Mouse (Mus musculus): Measurements from ENCODE around the gene Kcnj14.
A peak's percentile ranks its signal among the peaks of the same experiment; 100 is the strongest.

The Kcnj14 gene

DNA sequence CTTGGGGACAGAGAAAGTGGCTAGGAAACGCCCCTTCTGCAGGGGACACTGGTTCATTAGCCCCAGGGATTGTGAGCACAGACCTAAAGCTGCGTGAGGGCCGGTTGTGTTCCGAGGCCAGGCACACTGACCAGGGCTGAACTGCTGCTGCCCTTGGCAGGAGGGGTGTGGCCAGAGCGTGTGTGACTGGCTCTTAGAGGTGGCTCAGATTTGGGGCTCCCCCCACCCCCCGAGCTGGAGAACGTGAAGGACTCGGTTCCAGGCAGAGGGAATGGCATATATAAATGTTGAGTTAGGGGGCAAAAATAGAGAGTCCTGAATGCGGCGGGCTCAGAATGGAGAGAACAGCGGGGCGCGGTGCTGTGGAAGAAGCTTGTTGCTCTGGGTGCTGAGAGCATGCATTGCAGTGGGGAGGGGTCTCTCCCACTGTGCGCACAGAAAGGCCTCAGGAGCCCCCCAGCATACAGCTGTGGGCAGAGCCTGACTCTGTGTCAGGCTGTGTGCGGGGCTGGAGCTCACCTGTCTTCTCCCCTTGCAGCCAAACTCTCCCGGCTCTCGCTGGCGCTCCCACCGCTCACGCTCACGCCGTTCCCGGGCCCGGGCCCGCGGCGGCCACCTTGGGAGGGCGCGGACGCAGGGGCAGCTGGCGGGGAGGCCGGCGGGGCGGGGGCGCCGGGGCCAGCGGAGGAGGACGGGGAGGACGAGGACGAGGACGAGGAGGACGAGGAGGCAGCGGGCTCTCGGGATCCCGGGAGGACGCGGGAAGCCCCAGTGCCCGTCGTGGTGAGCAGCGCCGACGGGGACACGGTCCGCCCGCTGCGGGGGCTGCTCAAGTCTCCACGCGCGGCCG lies 26.7 kb downstream of the Kcnj14 start:
- peak in 1 of 2 experiments; percentile 26 for DNase-seq (ENCODE audit: low spot score in 2 of 2)

DNA sequence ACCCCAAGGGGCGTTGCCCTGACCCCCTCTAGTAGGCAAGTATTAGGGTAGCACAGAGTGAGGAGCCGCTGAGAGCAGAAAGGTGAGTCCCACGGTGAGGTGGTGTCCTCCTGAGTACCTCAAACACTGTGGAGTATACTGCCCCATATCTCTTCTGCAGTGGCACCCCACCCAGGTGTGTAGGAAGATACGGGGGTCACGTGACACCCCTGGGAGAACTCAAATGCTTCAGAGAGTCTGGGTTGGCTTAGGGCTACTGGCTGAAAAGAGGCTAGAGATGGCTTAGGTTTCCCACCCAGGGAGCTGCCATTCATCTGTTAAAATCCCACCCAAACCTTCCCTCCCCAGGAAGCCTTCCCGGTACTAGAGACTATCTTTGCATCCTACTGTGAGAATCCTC lies 27.6 kb downstream of the Kcnj14 start:
- no peak for DNase-seq (ENCODE audit: low spot score in 2 of 2)

DNA sequence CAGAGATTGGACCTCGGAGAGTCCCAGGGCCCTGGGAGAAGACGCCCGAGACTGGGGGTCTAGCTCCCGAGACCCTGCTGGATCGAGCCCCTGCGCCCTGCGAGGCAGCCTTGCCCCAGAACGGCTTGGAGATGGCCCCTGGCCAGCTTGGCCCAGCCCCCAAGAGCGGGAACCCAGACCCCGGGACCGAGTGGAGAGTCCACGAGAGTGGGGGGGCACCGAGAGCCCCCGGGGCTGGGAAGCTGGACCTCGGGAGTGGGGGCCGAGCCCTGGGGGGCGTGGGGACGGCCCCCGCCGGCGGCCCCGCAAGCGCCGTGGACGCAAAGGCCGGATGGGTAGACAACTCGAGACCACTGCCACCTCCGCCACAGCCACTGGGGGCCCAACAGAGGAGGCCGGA lies 29.6 kb downstream of the Kcnj14 start:
- no peak for DNase-seq (ENCODE audit: low spot score in 2 of 2)

DNA sequence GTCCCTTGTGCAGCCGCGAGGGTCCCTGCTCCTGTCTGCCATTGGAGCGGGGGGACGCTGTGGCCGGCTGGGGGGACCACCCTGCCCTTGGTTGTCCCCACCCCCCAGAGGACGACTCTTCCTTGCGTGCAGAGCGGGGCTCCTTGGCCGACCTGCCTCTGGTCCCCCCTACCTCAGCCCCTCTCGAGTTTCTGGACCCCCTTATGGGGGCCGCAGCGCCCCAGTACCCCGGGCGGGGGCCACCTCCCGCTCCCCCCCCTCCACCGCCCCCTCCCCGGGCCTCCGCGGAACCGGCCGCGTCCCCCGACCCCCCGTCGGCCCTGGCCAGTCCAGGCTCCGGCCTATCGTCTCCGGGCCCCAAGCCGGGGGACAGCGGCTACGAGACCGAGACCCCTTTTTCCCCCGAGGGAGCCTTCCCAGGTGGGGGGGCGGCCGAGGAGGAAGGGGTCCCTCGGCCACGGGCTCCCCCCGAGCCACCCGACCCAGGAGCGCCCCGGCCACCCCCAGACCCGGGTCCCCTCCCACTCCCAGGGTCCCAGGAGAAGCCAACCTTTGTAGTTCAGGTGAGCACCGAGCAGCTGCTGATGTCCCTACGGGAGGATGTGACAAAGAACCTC lies 30.5 kb downstream of the Kcnj14 start:
- DNase-seq (ENCODE audit: low spot score in 2 of 2): no peak

DNA sequence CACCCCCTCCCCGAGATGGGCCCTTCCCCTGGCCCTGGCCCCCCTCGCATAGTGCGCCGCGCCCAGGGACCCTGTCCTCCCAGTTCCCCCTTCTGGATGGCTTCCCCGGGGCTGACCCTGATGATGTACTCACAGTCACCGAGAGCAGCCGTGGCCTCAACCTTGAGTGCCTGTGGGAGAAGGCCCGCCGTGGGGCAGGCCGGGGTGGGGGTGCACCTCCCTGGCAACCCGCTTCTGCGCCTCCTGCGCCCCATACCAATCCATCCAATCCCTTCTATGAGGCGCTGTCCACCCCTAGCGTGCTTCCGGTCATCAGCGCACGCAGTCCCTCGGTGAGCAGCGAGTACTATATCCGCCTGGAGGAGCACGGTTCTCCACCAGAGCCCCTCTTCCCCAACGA lies 31.3 kb downstream of the Kcnj14 start:
- DNase-seq (ENCODE audit: low spot score in 2 of 2): no peak

DNA sequence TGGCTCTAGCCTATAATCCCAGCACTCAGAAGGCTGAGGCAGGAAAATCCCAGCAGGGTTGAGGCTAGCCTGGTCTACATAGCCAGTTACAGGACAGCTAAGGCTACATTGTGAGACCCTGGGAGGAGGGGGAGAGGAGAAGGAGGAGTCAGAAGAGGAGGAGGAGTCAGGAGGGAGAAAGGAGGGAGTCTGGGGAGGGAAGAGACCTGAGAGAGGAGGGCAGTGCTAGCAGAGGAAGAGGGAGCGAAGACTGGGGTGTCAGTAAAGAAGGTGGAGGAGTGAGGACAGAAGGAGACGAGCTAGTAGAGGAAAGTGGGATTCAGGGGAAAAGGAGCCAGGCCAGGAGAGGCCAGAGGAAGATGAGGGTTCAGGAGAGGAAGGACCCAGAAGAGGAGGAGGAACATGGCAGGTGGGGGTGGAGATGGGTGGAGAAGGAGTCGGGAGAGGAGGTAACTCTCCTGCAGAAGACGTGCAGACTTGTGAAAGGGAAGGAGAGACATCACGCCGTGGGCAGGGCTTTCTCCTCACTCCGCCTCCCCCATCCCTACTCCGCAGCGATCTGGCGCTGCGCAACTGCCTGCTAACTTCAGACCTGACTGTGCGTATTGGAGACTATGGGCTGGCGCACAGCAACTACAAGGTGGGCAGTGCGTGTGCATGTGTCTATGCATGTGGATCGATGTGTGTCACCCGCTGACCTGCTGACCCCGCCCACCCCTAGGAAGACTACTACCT lies 32.7 kb downstream of the Kcnj14 start:
- peak in 1 of 2 experiments; percentile 13 for DNase-seq (ENCODE audit: low spot score in 2 of 2)

DNA sequence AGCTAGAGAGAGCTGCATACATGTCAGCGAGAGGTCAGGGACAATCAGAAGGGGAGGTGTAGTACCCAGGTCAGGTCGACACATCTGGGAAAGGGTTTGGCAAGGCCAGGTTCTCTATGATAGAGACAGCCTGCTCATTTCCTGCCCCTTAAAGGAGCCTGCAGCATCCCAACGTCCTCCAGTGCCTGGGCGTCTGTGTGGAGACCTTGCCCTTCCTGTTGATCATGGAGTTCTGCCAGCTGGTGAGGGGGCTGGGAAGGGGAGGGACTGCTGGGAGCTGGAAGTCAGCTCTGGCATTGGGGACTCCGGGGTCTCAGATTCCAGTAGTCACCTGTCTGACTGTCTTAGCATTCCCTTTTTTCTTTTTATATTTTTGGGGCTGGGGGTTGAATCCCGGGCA lies 33.9 kb downstream of the Kcnj14 start:
- no peak for DNase-seq (ENCODE audit: low spot score in 2 of 2)

DNA sequence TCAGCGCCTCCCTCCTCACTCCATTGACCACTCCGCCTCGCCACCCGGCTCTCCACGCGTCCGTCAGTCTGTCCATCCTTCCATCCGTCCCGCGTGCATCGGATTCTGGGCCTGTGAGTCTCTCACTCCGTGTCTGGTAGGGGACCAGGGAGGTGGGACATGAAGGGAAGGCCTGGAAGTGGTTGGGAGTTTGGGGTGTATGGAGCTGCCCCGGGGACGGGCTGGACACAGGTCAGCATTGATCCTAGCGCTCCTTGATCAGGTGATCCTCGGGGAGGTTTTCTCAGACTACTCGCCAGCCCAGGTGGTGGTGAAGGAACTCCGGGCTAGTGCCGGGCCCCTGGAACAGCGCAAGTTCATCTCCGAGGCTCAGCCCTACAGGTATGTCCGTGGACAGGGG lies 36.9 kb downstream of the Kcnj14 start:
- peak in 1 of 2 experiments; percentile 14 for DNase-seq (ENCODE audit: low spot score in 2 of 2)

DNA sequence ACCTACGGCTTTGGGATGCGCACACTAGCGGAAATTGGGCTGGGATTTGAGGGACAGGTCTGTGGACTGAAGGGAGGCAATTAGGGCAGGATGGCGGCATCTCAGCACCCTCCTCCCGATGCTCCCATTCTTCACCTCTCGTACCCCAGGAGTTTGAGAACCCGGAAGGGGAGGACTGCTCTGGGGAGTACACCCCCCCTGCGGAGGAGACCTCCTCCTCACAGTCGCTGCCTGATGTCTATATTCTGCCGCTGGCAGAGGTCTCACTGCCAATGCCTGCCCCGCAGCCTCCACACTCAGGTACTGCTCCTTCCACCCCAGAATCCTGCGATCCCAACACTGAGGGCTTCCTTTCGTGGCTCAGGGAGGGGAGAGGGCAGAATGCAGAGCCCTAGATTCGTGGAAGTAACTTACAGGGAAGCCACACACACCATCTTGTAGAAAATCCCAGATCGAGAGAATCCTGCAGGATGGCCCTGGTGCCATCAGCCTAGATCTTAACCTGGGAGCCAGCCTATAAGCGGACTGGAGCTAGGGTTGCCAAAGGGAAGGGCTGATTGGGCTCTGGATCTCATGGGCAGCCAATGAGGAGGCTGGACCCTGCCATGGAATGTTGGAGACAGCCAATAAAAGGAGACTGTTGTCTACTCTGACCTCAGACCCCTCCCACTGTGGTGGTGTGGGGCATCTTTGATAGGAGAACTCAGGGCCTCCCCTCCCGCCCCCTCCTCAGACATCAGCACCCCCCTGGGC lies 37.7 kb downstream of the Kcnj14 start:
- DNase-seq (ENCODE audit: low spot score in 2 of 2): peak; percentile 56 to 70

DNA sequence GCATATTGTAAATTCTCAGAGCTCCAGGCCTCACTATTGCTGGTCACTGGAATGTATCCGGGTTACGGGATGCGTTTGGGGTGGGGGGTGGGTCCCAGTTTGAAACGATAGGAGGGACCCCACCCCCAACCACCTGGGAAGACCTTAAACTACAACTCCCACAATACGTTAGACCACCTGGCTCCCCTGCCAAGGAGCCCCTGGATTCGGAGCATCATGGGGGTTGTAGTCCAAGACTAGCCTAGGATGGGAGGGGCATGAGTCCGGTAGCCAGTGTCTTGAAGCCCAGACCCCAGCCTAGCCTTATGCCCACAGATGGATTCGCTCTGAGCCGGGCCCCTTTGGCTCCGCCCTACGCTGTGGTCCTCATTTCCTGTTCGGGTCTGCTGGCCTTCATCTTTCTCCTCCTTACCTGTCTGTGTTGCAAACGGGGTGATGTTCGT lies 38.4 kb downstream of the Kcnj14 start:
- DNase-seq (ENCODE audit: low spot score in 2 of 2): peak; percentile 40 to 67

DNA sequence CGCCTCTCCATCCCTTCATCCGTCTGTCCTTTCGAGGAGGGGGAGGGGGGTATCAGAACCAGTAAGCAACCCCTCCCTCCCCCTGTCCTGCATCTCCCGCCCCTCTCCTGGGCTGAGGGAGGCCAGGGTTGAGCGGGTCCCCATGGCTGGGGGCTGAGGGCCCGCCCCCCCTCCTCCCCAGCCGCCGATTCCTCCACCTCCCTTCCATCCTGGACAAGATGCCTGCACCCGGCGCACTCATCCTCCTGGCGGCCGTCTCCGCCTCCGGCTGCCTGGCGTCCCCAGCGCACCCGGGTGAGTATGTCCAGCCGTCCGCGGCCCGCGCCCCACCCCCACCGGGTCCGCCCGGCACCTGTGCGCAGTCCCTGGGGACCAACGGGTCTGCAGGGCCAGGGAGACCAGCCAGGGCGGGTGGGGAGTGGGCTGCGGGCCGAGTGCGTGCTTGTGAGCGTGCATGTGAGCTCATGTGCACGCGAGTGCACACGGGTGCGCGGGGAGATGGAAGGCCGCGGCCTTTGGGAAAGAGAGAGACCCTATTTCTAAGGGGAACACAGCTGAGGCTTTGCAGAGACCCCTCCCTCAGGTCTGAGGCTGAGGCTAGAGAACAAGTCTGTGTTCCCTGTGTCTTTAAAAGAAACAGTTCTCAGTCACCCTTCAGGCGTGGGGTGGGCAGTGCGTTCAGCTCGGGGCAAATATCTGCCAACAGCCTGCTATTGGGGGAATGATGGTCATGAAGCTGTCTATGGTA lies 39.0 kb downstream of the Kcnj14 start:
- peak; percentile 67 to 72 for DNase-seq (ENCODE audit: low spot score in 2 of 2)

DNA sequence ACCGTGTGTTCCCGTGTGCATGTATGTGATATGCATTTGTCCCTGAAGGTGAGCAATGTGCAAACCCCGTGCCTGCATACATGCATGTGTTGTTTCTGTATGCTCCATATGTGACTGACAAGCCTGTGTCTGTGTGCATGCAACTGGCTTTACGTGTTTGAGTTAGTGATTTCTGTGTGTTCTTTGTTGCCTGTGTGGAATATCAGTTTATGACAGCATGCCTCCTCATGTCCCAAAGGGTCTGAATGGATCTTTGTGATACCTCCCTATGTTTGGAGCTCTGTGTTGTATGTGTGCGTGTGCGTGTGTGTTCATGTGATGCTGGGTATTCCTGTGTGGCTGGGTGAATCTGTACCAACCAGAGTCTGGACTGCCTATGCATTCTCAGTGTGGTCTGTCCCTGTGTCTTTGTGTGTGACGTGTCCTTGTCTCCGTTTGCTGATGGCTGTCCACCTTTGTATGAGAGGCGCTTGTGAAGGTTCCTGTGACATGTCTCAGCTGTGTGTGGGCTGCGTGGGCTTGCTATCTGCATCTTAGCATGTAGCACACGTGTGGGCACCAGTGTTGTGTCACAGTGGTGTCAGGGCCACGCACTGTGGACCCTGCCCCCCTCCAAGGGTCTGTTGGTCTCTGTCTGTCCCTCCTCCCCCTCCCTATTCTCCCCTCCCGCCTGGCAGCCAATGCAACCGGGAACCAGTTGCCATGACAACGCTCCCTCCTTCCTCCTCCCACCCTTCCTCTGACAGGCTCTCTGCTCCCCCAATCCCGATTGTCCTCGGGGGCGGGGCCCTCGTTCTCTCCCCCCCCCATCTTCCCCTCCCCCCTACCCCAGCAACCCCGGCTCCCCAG lies 39.8 kb downstream of the Kcnj14 start, which contains the start of gene Sult2b1:
TSS of gene Sult2b1 (minus strand) at position 146 of the 849 bp plus-strand sequence.
- DNase-seq (ENCODE audit: low spot score in 2 of 2): peak; percentile 93

DNA sequence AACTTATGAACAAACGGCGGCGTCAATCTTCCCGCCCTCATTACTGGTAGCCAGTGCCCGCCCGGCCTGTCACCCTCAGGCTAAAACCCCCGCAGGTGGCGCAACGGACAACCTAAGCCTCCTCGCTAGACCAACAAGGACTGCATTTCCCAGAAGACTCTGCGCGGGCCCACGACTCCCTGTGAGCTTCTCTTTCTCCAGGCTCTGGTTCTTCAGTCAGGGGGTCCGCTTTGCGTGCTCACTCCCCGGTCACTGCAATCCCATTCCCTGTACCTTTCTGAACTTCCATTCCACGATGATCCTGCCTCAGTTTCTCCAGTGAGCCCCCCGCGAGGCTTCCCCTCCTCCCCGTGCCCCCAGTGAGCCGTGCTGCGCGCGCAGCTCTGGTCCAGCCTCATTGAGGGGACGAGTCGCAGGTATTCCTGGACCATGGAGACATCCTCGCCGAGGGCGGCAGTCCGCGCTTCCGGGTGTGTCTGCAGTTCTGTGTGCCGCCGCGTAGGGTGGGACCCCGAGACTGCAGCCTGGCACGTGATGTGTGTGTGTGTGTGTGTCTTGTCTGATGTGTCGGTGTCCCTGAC lies 41.0 kb downstream of the Kcnj14 start, which contains the start of gene Lmtk3:
TSS of gene Lmtk3 (plus strand) at position 228 of the 581 bp plus-strand sequence.
- DNase-seq (ENCODE audit: low spot score in 2 of 2): peak; percentile 72 to 81

DNA sequence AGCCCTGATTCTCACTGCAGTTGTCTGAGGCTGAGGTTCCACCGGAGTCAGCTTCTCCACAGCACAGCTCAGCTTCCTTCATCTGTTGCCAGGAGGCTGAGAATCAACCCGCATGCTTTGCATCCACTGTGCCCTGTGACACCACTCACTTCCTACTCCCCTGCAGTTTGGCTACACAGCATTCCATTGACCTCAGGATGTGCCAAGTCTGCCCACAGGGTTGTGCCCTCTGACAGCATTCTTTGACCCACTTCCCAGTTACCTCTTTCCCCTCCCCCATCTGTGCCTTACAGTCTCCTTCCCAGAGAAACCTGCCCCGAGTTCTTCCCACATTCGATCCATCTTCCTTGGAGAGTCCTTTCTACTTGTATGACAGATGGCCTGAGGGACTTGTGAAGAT lies 42.3 kb downstream of the Kcnj14 start:
- DNase-seq (ENCODE audit: low spot score in 2 of 2): no peak

DNA sequence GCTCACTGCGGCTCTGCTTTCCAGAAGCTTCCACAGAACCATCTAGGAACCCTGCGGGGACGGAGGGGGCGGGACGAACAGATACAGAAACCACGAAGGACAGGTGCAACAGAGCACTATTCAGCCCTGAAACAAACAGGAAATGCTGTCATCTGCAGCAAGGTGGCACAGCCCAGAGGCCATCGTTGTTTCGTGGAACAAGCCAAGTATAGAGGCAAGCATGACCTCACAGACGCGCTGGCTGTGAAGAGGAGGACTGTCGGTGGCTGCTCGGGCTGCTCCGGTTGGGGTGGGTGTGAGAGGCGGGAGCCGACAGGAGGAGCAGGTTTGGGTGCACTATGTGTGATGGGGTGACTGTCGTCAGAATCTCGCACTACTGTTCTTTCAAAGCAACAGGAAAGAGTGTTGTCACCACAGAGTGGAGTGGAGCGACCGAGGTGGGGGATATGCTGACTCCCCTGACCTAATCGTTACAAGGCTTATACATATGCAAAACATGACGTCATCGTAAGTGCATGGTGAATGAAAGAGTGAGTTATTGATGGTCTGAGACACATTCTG lies 45.4 kb downstream of the Kcnj14 start:
- no peak for DNase-seq (ENCODE audit: low spot score in 2 of 2)

DNA sequence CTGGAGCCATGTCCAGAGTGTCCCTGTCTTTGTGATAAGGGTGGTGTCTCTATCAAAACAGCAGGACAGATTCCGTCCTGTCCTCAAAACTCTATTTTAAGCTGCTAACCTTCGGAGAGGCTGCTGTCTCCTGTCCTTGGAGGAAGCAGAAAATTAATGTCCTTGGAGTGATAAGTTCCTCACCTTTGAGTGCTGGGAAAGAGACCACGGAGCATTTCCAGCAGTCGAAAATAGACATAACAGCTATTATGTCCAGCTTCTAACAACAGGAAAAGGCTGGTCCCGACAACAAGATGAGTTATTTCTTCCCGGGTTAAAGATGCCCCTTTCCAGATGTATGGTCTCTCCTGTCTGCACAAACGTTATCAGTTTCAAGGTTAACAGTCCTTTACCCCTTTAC lies 49.3 kb downstream of the Kcnj14 start:
- DNase-seq (ENCODE audit: low spot score in 2 of 2): no peak

DNA sequence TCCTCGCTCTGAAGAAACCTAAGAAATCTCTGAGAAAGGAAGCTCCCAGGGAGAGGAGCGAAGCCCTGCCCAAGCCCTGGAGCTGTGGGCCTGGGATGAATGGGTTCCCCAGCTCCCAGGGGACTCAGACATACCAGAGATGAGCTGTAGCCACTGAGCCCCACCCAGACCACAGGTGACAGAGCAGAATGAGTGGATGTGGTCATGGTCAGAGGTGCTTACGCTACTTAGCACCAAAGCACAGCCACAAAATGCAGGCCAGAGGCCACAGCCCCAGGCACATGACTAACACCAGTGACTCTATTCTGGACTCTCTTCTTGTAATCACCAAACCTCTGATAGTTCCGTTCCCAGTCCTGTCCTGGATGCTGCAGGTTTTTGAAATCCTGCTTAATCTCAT lies 53.5 kb downstream of the Kcnj14 start:
- DNase-seq (ENCODE audit: low spot score in 2 of 2): no peak

DNA sequence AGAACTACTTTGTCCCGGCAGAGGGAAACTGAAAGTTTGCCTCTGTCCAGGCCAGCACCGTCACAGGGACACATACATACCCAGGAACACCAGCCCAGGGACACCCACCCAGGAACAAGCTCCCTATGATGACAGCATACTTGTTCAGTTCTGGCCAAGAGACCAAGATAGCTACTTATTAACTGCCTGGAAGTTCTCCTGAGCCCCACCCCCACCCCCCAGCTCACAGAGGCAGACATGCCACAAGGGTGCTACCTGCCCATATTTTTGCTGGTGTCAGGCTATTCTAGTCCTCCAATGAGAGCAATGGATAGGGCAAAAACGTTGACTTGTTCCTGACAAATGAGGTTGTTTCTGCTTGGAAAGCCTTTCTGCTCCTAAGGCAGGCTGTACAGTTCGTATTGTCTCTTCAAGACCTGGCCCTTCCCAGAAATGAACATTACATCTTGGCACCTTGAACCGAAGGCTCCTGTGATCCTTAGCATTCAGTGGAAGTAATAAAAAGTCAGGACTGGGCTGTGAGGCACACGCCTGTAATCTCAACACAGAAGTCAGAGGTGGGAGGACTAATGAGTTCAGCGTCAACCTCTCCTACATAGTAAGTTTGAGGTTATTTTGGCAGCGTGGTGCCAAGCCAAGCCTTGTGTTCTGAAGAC lies 54.0 kb downstream of the Kcnj14 start:
- DNase-seq (ENCODE audit: low spot score in 2 of 2): no peak

DNA sequence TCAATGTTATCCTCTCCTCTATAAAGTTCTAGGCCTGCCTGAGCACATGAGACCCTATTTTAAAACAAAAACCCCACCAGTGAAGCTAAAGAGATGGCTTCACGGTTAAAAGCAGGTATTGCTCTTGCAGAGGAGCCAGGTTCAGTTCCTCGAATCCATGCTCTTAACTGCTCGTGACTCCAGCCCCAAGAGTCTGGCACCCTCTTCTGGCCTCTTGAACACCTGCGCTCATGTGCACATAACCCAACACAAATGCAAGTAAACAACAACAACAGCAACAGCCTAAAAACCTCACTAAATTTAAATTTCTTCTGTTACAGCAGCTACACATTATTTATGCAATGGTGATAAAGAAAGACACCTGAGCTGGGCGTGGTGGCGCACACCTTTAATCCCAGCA lies 57.1 kb downstream of the Kcnj14 start:
- DNase-seq (ENCODE audit: low spot score in 2 of 2): no peak
